Mouse (Mus musculus) ES-Bruce4 (cell line): Measurements from ENCODE around the gene Celf2. TPM values are rescaled to one million over a fixed set of nuclear protein-coding genes. Genes with fewer than 3 reads are reported as not detected.
"Not testable (repeated sequence)": the region's sequence is repeated elsewhere in the genome, so short reads cannot be mapped to it uniquely, and the experiment has no call there.

Experiments used
- H3K27ac ChIP-seq: 2 replicates; pipeline ENCODE4 v1.5.1; 2012; ENCODE audit warnings: low read length, inconsistent platforms; ENCODE audit not compliant: insufficient read depth
- H3K27me3 ChIP-seq: 2 replicates; pipeline ENCODE4 v1.6.1; 2012; ENCODE audit warnings: mild to moderate bottlenecking, low read length, inconsistent platforms; ENCODE audit not compliant: control insufficient read depth, poor library complexity, insufficient read depth, severe bottlenecking
- H3K36me3 ChIP-seq: 2 replicates; pipeline ENCODE4 v1.6.1; 2012; ENCODE audit warnings: inconsistent platforms, mild to moderate bottlenecking, low read length, moderate library complexity; ENCODE audit not compliant: control insufficient read depth, poor library complexity, insufficient read depth, severe bottlenecking
- H3K4me1 ChIP-seq: one replicate; pipeline ENCODE4 v1.8.1; 2011; ENCODE audit warnings: low read length; ENCODE audit not compliant: control insufficient read depth, insufficient read depth
- H3K4me3 ChIP-seq: 2 replicates; pipeline ENCODE4 v1.5.1; 2011; ENCODE audit warnings: low read depth, mild to moderate bottlenecking, low read length
- H3K9ac ChIP-seq: 2 replicates; pipeline ENCODE4 v1.6.1; 2012; ENCODE audit warnings: low read depth, mild to moderate bottlenecking, inconsistent platforms; ENCODE audit not compliant: poor library complexity, severe bottlenecking
- H3K9me3 ChIP-seq: replicated peaks from 2 replicates; pipeline ENCODE4 v1.6.1; 2012; ENCODE audit warnings: mild to moderate bottlenecking, low read length, inconsistent platforms; ENCODE audit not compliant: control insufficient read depth, poor library complexity, insufficient read depth, severe bottlenecking
- CTCF ChIP-seq: IDR thresholded peaks from one replicate; pipeline ENCODE4 v1.8.1; 2011; ENCODE audit warnings: low read depth, low read length
- EP300 ChIP-seq: IDR thresholded peaks from 2 replicates; pipeline ENCODE4 v1.6.1; 2011; ENCODE audit warnings: low read depth, low read length; ENCODE audit not compliant: insufficient read depth
- POLR2A ChIP-seq: IDR thresholded peaks from one replicate; pipeline ENCODE4 v1.8.1; 2011; ENCODE audit warnings: low read length; ENCODE audit not compliant: insufficient read depth
- polyA plus RNA-seq: library from polyadenylated mRNA; stranded (reverse); fragments of >200 nt; gene quantifications from 2 replicates; pipeline ENCODE4 v1.2.4, GENCODE M21; 2011; ENCODE audit warnings: low read depth; ENCODE audit not compliant: missing spikeins, insufficient read depth, insufficient read length

Celf2 gene
- polyA plus RNA-seq, 1 experiment = 10.6 TPM

- Histone ChIP-seq H3K4me1 (no peaks in the 10 kb centered on the region), H3K9ac (no peak overlapping the region), H3K4me3 (no peak overlapping the region), H3K9me3 (no peaks in the 10 kb centered on the region), H3K27ac (no peak overlapping the region), H3K27me3 (no peaks in the 10 kb centered on the region), H3K36me3 (no peaks in the 10 kb centered on the region)
- TF ChIP-seq CTCF (no peak), POLR2A (no peak), EP300 (no peak)
These were observed 923.2 kb downstream of the Celf2 start for GRCm38 (mm10) chr2:6586122-6586681.

GRCm38 (mm10) chr2:6585069-6585754 lies 924.2 kb downstream of the Celf2 start:
- no peak for TF ChIP-seq CTCF
- TF ChIP-seq POLR2A = no peak
- TF ChIP-seq EP300 = no peak
- no peak overlapping the region for H3K4me3 ChIP-seq
- H3K27ac ChIP-seq = no peak overlapping the region
- H3K9me3 ChIP-seq = no peaks in the 10 kb centered on the region
- H3K36me3 ChIP-seq = no peaks in the 10 kb centered on the region
- no peak overlapping the region for H3K9ac ChIP-seq
- H3K4me1 ChIP-seq = no peaks in the 10 kb centered on the region
- no peaks in the 10 kb centered on the region for H3K27me3 ChIP-seq

- Histone ChIP-seq H3K9me3 (no peaks in the 10 kb centered on the region), H3K36me3 (no peaks in the 10 kb centered on the region), H3K9ac (no peak overlapping the region), H3K27me3 (no peaks in the 10 kb centered on the region), H3K27ac (no peak overlapping the region), H3K4me1 (no peaks in the 10 kb centered on the region), H3K4me3 (no peak overlapping the region)
- TF ChIP-seq POLR2A = no peak
- no peak for TF ChIP-seq EP300
- no peak for TF ChIP-seq CTCF
These were observed 926.7 kb downstream of the Celf2 start for GRCm38 (mm10) chr2:6582711-6583110.

GRCm38 (mm10) chr2:6580066-6580465 lies 929.3 kb downstream of the Celf2 start:
- Histone ChIP-seq H3K27ac (no peak overlapping the region), H3K4me1 (no peaks in the 10 kb centered on the region), H3K9me3 (no peaks in the 10 kb centered on the region), H3K9ac (no peak overlapping the region), H3K27me3 (no peaks in the 10 kb centered on the region), H3K4me3 (no peak overlapping the region), H3K36me3 (no peaks in the 10 kb centered on the region)
- TF ChIP-seq POLR2A (no peak), EP300 (no peak), CTCF (no peak)

GRCm38 (mm10) chr2:6575316-6575715 lies 934.0 kb downstream of the Celf2 start:
- not testable (repeated sequence) for H3K36me3 ChIP-seq, H3K4me1 ChIP-seq, H3K4me3 ChIP-seq, H3K27ac ChIP-seq, H3K9me3 ChIP-seq, H3K27me3 ChIP-seq, H3K9ac ChIP-seq

- H3K4me1 ChIP-seq = no peaks in the 10 kb centered on the region
- no peaks in the 10 kb centered on the region for H3K36me3 ChIP-seq
- no peak overlapping the region for H3K27ac ChIP-seq
- no peak overlapping the region for H3K9ac ChIP-seq
- H3K27me3 ChIP-seq = no peaks in the 10 kb centered on the region
- no peak for TF ChIP-seq CTCF
- no peak for TF ChIP-seq POLR2A
- no peak for TF ChIP-seq EP300
- H3K9me3 ChIP-seq = no peaks in the 10 kb centered on the region
- H3K4me3 ChIP-seq = no peak overlapping the region
These were observed 935.7 kb downstream of the Celf2 start for GRCm38 (mm10) chr2:6573640-6574039.
